Mouse (Mus musculus): ENCODE results near the gene Dlg2. TPM values are rescaled to one million over a fixed set of nuclear protein-coding genes. Genes with fewer than 3 reads are reported as not detected.

The Dlg2 gene
- 3.0 TPM in 2 replicates for polyA plus RNA-seq (2014; fragmentation: Nextera tagmentation; extraction: Ambion mirVana)

DNA sequence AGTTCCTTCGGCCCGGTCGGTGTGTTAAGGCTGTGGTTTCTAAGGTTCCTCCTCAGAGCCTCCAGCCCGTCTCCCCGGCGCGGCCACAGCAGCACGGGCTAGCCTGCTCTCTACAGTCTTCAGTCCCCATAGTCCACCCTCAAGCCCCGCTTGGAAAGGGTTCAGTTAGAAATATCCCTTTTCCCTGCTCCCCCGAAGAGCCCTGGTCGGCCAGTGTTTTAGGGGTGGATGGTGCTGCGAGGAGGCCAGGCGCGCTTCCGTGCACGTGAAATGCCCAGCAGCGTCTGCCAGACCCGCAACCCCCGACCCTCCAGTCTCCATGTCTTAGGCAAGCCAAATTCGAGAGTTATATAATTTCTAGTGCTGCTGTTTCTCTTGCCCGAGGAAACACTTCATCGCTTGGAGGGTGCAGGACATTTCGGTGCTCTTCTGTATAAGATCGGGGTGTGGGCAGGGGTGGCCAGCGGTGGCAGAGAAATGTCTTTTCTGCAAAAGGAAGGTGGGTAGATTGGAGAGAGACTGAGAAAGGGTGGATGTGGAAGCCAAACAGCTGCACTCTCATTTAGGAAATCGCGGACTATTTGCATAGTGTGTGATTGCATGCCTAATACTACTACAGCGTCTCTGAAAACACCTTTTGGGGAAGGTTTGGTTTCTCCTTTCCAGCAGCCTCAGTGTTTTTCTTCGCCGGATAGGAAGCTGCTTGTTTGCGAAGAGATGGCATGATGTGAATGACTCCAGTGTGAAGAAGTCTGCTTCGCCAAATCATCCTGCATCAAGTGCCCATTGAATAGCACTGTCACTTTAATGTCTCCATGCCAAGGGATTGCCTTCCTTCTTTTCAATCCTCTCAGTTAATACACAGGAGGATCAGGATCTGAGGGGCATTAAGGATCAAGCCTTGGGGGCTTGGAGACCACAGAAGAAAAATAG is at the start of gene Dlg2:
TSS of gene Dlg2 (plus strand) at position 360 of the 933 bp plus-strand sequence.
- ATAC-seq (replicated peaks; ENCODE audit: low FRiP score) = no peak

GRCm38 (mm10) chr7:90427006-90427405 is 49.5 kb upstream of the Dlg2 start:
- H3K4me1 ChIP-seq (replicated peaks; ENCODE audit: control insufficient read depth, insufficient read depth, low read length) = peaks cover 2% of the 10 kb centered on the region; the same call in 1 of the 2 replicates
- H3K27me3 ChIP-seq (ENCODE audit: control insufficient read depth, insufficient read depth, low read length) = no peaks in the 10 kb centered on the region
- H3K36me3 ChIP-seq (ENCODE audit: control insufficient read depth, insufficient read depth, low read length) = no peaks in the 10 kb centered on the region
- no peak overlapping the region for H3K27ac ChIP-seq (ENCODE audit: low read depth, low read length)
- H3K9ac ChIP-seq (ENCODE audit: low read length) = peak overlapping the region; percentile 40
- peak overlapping the region; percentile 31; the same call in 1 of the 2 replicates for H3K4me3 ChIP-seq (ENCODE audit: low read depth, low read length)
- H3K9me3 ChIP-seq (ENCODE audit: control insufficient read depth, low read length) = no peaks in the 10 kb centered on the region
- H3K4me2 ChIP-seq (ENCODE audit: low read depth, low read length, severe bottlenecking) = peak overlapping the region; percentile 58
- 75% methylated on average over 9 of the region's 9 CpGs for WGBS
- ATAC-seq (replicated peaks; ENCODE audit: low FRiP score) (no peak), DNase-seq (ENCODE audit: low spot score) (no peak)

More for the DNA sequence above, at the start of gene Dlg2:
- DNase-seq (ENCODE audit: low spot score) = no peak
- Histone ChIP-seq H3K9me3 (ENCODE audit: control insufficient read depth, low read length) (no peaks in the 10 kb centered on the region), H3K27ac (ENCODE audit: low read depth, low read length) (no peak within 1 kb of the TSS), H3K9ac (ENCODE audit: low read length) (peak within 1 kb of the TSS; percentile 68), H3K27me3 (ENCODE audit: control insufficient read depth, insufficient read depth, low read length) (no peaks in the 10 kb centered on the region), H3K4me3 (ENCODE audit: low read depth, low read length) (peak within 1 kb of the TSS; percentile 58), H3K4me1 (replicated peaks; ENCODE audit: control insufficient read depth, insufficient read depth, low read length) (peaks cover 3% of the 10 kb centered on the region; the same call in 1 of the 2 replicates), H3K36me3 (ENCODE audit: control insufficient read depth, insufficient read depth, low read length) (no peaks in the 10 kb centered on the region), H3K4me2 (ENCODE audit: low read depth, low read length, severe bottlenecking) (peak within 1 kb of the TSS; percentile 79)
- WGBS = 1% methylated on average over 32 of the region's 32 CpGs

DNA sequence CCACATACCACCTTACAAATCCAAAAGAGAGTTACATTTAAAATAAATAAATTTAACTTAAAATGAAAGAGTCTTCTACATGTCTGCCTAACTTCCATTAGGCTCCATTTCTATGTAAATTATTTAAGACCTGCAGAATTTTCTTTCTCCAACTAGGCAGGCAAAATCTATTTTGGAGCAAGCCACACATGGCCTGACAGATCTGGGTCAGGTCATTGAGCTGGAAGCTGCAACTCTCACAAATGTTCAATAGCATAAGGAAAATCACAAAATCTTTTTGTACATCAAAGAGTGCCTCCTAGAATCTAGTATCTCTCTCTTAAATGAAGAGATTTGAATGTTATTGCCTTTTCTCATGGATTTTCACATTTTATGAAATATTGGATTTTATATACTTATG is 44.3 kb upstream of the Dlg2 start:
- no peaks in the 10 kb centered on the region for H3K27me3 ChIP-seq (ENCODE audit: control insufficient read depth, insufficient read depth, low read length)
- no peak overlapping the region for H3K9ac ChIP-seq (ENCODE audit: low read length)
- H3K9me3 ChIP-seq (ENCODE audit: control insufficient read depth, low read length) = no peaks in the 10 kb centered on the region
- H3K4me3 ChIP-seq (ENCODE audit: low read depth, low read length) = no peak overlapping the region
- ATAC-seq (replicated peaks; ENCODE audit: low FRiP score) = no peak
- no peaks in the 10 kb centered on the region for H3K4me1 ChIP-seq (replicated peaks; ENCODE audit: control insufficient read depth, insufficient read depth, low read length)
- H3K27ac ChIP-seq (ENCODE audit: low read depth, low read length) = no peak overlapping the region
- DNase-seq (ENCODE audit: low spot score) = no peak
- H3K36me3 ChIP-seq (ENCODE audit: control insufficient read depth, insufficient read depth, low read length) = no peaks in the 10 kb centered on the region
- no peak overlapping the region for H3K4me2 ChIP-seq (ENCODE audit: low read depth, low read length, severe bottlenecking)

DNA sequence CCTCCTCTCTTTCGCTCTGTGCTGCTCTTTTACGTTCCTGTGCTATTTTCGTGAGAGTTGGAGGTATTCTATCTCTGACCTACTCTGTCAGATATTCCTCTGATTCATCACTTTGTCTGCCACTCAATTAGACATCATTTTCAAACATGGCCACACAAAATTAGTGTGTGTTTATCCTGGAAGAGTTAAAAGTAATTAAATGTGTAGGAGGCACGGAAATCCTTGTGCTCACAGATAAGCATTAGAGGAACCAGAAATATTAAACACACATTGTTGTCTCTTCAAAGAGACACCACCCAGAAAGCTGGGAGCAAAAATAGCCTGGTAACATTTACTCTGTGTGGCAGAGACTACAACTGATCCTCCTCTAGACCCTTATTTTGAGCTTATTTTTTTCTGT is 36.4 kb upstream of the Dlg2 start:
- Histone ChIP-seq H3K9me3 (ENCODE audit: control insufficient read depth, low read length) (no peaks in the 10 kb centered on the region), H3K27me3 (ENCODE audit: control insufficient read depth, insufficient read depth, low read length) (no peaks in the 10 kb centered on the region), H3K36me3 (ENCODE audit: control insufficient read depth, insufficient read depth, low read length) (no peaks in the 10 kb centered on the region), H3K9ac (ENCODE audit: low read length) (no peak overlapping the region), H3K4me3 (ENCODE audit: low read depth, low read length) (no peak overlapping the region), H3K4me2 (ENCODE audit: low read depth, low read length, severe bottlenecking) (no peak overlapping the region), H3K27ac (ENCODE audit: low read depth, low read length) (no peak overlapping the region), H3K4me1 (replicated peaks; ENCODE audit: control insufficient read depth, insufficient read depth, low read length) (no peaks in the 10 kb centered on the region)
- no peak for DNase-seq (ENCODE audit: low spot score)
- whole genome bisulfite sequencing = 91% methylated on average over 4 of the region's 4 CpGs
- ATAC-seq (replicated peaks; ENCODE audit: low FRiP score) = no peak

DNA sequence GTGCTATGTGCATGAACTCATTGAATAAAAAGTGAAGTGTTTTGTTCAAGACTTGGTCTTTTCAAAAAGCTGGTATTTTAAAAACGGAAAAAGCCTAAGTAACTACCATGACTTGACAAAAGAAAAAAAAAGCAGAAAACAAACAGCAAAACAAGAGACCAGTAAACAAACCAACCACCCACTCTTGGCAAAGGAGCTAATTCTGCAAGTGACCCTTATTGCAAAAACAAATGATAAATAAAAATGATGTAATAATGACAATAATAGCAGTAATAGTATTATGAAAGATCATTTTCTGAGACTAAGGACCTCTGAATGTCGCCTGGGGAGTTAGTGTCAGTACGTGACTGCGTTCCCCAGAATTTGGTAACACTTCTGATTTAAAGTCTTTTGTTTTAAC is 34.4 kb upstream of the Dlg2 start:
- Histone ChIP-seq H3K4me2 (ENCODE audit: low read depth, low read length, severe bottlenecking) (peak overlapping the region; percentile 89; the same call in 1 of the 2 replicates), H3K27me3 (ENCODE audit: control insufficient read depth, insufficient read depth, low read length) (no peaks in the 10 kb centered on the region), H3K9ac (ENCODE audit: low read length) (peak overlapping the region; percentile 39; the same call in 1 of the 2 replicates), H3K4me1 (replicated peaks; ENCODE audit: control insufficient read depth, insufficient read depth, low read length) (no peaks in the 10 kb centered on the region), H3K9me3 (ENCODE audit: control insufficient read depth, low read length) (no peaks in the 10 kb centered on the region), H3K36me3 (ENCODE audit: control insufficient read depth, insufficient read depth, low read length) (no peaks in the 10 kb centered on the region), H3K4me3 (ENCODE audit: low read depth, low read length) (peak overlapping the region; percentile 99), H3K27ac (ENCODE audit: low read depth, low read length) (no peak overlapping the region)
- DNase-seq (ENCODE audit: low spot score) = no peak
- 4% methylated on average over 4 of the region's 4 CpGs for WGBS
- peak; percentile 26 for ATAC-seq (replicated peaks; ENCODE audit: low FRiP score)

DNA sequence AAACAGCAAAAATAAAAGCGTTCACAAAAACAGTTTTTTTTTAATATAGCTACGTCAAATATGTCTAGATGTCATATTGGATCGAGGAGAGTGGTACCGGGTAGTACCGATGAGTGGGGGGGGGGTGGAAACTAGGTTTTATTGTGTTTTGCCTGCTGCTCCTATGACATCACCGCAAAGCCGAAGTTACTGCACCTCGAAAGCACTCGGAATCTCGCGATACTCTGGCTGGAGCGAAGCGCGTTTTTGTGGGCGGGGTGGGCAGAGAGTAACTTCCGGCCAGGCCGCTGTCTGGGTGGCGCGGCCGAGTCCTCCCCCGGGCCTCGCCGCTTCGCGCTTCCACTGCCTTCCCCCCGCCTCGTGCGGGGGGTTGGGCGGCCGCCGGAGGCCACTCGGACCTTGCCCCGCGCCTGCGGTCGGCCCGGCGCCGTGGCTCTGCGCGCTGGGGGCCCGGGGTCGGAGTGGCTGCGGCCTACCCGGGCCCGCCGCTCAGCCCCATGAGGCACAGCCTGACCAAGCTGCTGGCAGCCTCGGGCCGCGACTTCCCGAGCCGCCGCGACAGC is 33.9 kb upstream of the Dlg2 start, which contains the start of gene Crebzf:
TSS of gene Crebzf (plus strand) at position 212 of the 563 bp plus-strand sequence.
- H3K4me1 ChIP-seq (replicated peaks; ENCODE audit: control insufficient read depth, insufficient read depth, low read length) = no peaks in the 10 kb centered on the region
- H3K4me3 ChIP-seq (ENCODE audit: low read depth, low read length) = peak within 1 kb of the TSS; percentile 99
- H3K27ac ChIP-seq (ENCODE audit: low read depth, low read length) = peak within 1 kb of the TSS; percentile 97
- DNase-seq (ENCODE audit: low spot score) = peak; percentile 97
- H3K9me3 ChIP-seq (ENCODE audit: control insufficient read depth, low read length) = no peaks in the 10 kb centered on the region
- WGBS = under 1% methylated on average over 51 of the region's 54 CpGs
- ATAC-seq (replicated peaks; ENCODE audit: low FRiP score) = peak; percentile 96
- peak within 1 kb of the TSS; percentile 89 for H3K4me2 ChIP-seq (ENCODE audit: low read depth, low read length, severe bottlenecking)
- no peaks in the 10 kb centered on the region for H3K27me3 ChIP-seq (ENCODE audit: control insufficient read depth, insufficient read depth, low read length)
- peak within 1 kb of the TSS; percentile 96 for H3K9ac ChIP-seq (ENCODE audit: low read length)
- no peaks in the 10 kb centered on the region for H3K36me3 ChIP-seq (ENCODE audit: control insufficient read depth, insufficient read depth, low read length)

DNA sequence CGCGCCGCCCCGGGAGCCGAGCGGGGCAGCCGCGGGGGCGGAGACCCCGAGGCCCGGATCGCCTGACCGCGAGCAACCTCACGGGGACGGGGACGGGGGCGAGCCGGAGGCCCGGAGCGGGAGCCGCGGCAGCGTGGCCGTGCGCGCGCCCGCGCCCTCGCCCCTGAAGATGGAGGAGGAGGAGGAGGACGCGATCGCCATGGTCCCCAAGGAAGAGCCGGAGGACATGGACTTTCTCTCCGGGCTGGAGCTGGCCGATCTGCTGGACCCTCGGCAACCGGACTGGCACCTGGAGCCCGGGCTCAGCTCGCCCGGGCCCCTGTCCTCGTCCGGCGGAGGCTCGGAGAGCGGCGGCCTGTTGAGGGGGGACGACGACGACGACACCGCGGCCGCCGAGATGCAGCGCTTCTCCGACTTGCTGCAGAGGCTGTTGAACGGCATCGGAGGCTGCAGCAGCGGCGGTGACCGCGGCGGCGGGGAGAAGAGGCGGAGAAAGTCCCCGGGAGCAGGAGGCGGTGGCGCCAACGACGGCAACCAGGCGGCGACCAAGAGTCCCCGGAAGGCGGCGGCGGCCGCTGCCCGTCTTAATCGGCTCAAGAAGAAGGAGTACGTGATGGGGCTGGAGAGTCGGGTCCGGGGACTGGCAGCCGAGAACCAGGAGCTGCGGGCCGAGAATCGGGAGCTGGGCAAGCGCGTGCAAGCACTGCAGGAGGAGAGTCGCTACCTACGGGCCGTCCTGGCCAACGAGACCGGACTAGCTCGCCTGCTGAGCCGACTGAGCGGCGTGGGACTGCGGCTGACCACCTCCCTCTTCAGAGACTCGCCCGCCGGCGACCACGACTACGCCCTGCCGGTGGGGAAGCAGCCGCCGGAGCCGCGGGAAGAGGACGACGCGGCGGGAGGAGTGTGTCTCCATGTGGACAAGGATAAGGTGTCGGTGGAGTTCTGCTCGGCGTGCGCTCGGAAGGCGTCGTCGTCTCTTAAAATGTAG is 33.1 kb upstream of the Dlg2 start:
- no peaks in the 10 kb centered on the region for H3K9me3 ChIP-seq (ENCODE audit: control insufficient read depth, low read length)
- DNase-seq (ENCODE audit: low spot score) (peak; percentile 88), ATAC-seq (replicated peaks; ENCODE audit: low FRiP score) (peak; percentile 74)
- no peaks in the 10 kb centered on the region for H3K36me3 ChIP-seq (ENCODE audit: control insufficient read depth, insufficient read depth, low read length)
- under 1% methylated on average over 115 of the region's 123 CpGs for WGBS
- no peaks in the 10 kb centered on the region for H3K27me3 ChIP-seq (ENCODE audit: control insufficient read depth, insufficient read depth, low read length)
- H3K9ac ChIP-seq (ENCODE audit: low read length) = peak overlapping the region; percentile 96
- peak overlapping the region; percentile 97 for H3K27ac ChIP-seq (ENCODE audit: low read depth, low read length)
- H3K4me2 ChIP-seq (ENCODE audit: low read depth, low read length, severe bottlenecking) = peak overlapping the region; percentile 89
- H3K4me1 ChIP-seq (replicated peaks; ENCODE audit: control insufficient read depth, insufficient read depth, low read length) = no peaks in the 10 kb centered on the region
- H3K4me3 ChIP-seq (ENCODE audit: low read depth, low read length) = peak overlapping the region; percentile 99

DNA sequence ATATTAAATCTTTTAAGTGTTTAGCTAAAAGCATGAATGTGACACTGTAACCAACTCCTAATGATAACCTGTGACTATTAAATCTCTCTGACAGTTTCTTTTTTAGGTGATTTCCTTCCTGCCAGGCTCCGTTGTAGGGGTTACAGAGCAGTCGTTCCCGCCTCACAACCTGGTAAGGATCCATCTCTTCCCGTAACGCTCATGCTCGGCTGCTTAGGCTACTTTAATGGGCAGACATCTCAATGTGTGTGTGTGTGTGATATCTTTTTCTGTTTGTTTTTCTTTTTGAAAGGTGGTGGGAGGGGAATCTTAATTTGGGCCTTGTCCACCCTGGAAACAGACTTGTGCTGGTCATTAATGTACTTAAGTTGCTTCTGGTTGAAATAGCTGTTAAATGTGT is 32.3 kb upstream of the Dlg2 start:
- Histone ChIP-seq H3K27me3 (ENCODE audit: control insufficient read depth, insufficient read depth, low read length) (no peaks in the 10 kb centered on the region), H3K4me3 (ENCODE audit: low read depth, low read length) (peak overlapping the region; percentile 99), H3K9ac (ENCODE audit: low read length) (peak overlapping the region; percentile 96), H3K36me3 (ENCODE audit: control insufficient read depth, insufficient read depth, low read length) (no peaks in the 10 kb centered on the region; the same call in 1 of the 2 replicates), H3K4me2 (ENCODE audit: low read depth, low read length, severe bottlenecking) (peak overlapping the region; percentile 89), H3K9me3 (ENCODE audit: control insufficient read depth, low read length) (no peaks in the 10 kb centered on the region), H3K27ac (ENCODE audit: low read depth, low read length) (no peak overlapping the region), H3K4me1 (replicated peaks; ENCODE audit: control insufficient read depth, insufficient read depth, low read length) (no peaks in the 10 kb centered on the region)
- 0% methylated on average over 6 of the region's 6 CpGs for WGBS
- no peak for ATAC-seq (replicated peaks; ENCODE audit: low FRiP score)
- DNase-seq (ENCODE audit: low spot score) = no peak

Data from forebrain, embryonic 11.5 days (tissue).